Mouse (Mus musculus) stomach, postnatal 0 days (tissue): ENCODE results near the gene BC005624. TPM values are rescaled to one million over a fixed set of nuclear protein-coding genes. Genes with fewer than 3 reads are reported as not detected.

Source experiments
- ATAC-seq: fragments of 200-750 bp; cut with Nextera tagmentation; 2 replicates; pipeline ENCODE4 v1.8.0; 2017; ENCODE audit not compliant: low FRiP score, low TSS enrichment
- DNase-seq: peaks from one replicate; pipeline ENCODE4 v3.0.0-alpha.2; 2016; ENCODE audit warnings: low spot score
- H3K27ac ChIP-seq: fragments of 300-500 bp; sonication (generic); replicated peaks from 2 replicates; pipeline ENCODE4 v1.5.1; 2014; ENCODE audit warnings: mild to moderate bottlenecking, control low read depth
- H3K27me3 ChIP-seq: fragments of 300-500 bp; sonication (generic); 2 replicates; pipeline ENCODE4 v1.6.1; 2014; ENCODE audit warnings: low read length; ENCODE audit not compliant: control insufficient read depth, insufficient read depth
- H3K36me3 ChIP-seq: fragments of 300-500 bp; sonication (generic); 2 replicates; pipeline ENCODE4 v1.6.1; 2014; ENCODE audit warnings: low read length, mixed read lengths; ENCODE audit not compliant: control insufficient read depth, insufficient read depth
- H3K4me1 ChIP-seq: fragments of 300-500 bp; sonication (generic); replicated peaks from 2 replicates; pipeline ENCODE4 v1.6.1; 2014; ENCODE audit warnings: antibody characterized with exemption; ENCODE audit not compliant: control insufficient read depth, insufficient read depth
- H3K4me2 ChIP-seq: fragments of 300-500 bp; sonication (generic); replicated peaks from 2 replicates; pipeline ENCODE4 v1.6.1; 2014; ENCODE audit warnings: low read depth, mild to moderate bottlenecking, control low read depth, moderate library complexity
- H3K4me3 ChIP-seq: fragments of 300-500 bp; sonication (generic); 2 replicates; pipeline ENCODE4 v1.5.1; 2014; ENCODE audit warnings: low read depth, low read length, control low read depth
- H3K9ac ChIP-seq: fragments of 300-500 bp; sonication (generic); 2 replicates; pipeline ENCODE4 v1.6.1; 2014; ENCODE audit warnings: mild to moderate bottlenecking, low read length, control low read depth, mixed read lengths
- H3K9me3 ChIP-seq: fragments of 300-500 bp; sonication (generic); 2 replicates; pipeline ENCODE4 v1.6.1; 2016; ENCODE audit warnings: low read length; ENCODE audit not compliant: control insufficient read depth
- CTCF ChIP-seq: IDR thresholded peaks from 2 replicates; pipeline ENCODE4 v1.5.1; 2016; ENCODE audit warnings: antibody characterized with exemption, low read depth, mild to moderate bottlenecking, moderate library complexity
- EP300 ChIP-seq: optimal IDR thresholded peaks from 2 replicates; pipeline ENCODE3; 2016; ENCODE audit warnings: antibody characterized with exemption
- WGBS: fragments of 180-500 bp; shearing (Covaris S2); extraction: QIAGEN DNeasy Blood & Tissue Kit; methylation state at CpG from one replicate; pipeline ENCODE4 v1.1.7; 2014; 5-methylcytosine and 5-hydroxymethylcytosine counted together
- polyA plus RNA-seq: library from polyadenylated mRNA; unstranded; fragments of >200 nt; fragmentation: Nextera tagmentation; extraction: Ambion mirVana; gene quantifications from 2 replicates; pipeline ENCODE4 v1.2.1, GENCODE M21; 2015

BC005624 gene
- polyA plus RNA-seq, 1 experiment from 2014 or later = 29.5 TPM

- TF ChIP-seq EP300 = no peak
Measured at GRCm38 (mm10) chr2:30965627-30966026, 16.4 kb downstream of the BC005624 start.

GRCm38 (mm10) chr2:30962570-30963254 lies 19.3 kb downstream of the BC005624 start:
- no peak for DNase-seq
- WGBS = 80% methylated on average over 11 of the region's 11 CpGs
- Histone ChIP-seq H3K36me3 (peaks cover 38% of the 10 kb centered on the region), H3K9ac (no peak overlapping the region), H3K4me2 (no peak overlapping the region), H3K4me1 (0 out of 2 replicates have a peak, but pooled peaks cover 9% of the 10 kb centered on the region), H3K27ac (no peak overlapping the region), H3K4me3 (no peak overlapping the region), H3K9me3 (no peaks in the 10 kb centered on the region), H3K27me3 (no peaks in the 10 kb centered on the region)
- no peak for ATAC-seq
- no peak for TF ChIP-seq EP300
- no peak for TF ChIP-seq CTCF

More at GRCm38 (mm10) chr2:30965627-30966026, 16.4 kb downstream of the BC005624 start:
- peaks cover 24% of the 10 kb centered on the region for H3K36me3 ChIP-seq
- H3K4me1 ChIP-seq = 0 out of 2 replicates have a peak, but pooled peaks cover 9% of the 10 kb centered on the region
- WGBS = 87% methylated on average over 8 of the region's 8 CpGs
- no peak overlapping the region for H3K4me3 ChIP-seq
- no peak overlapping the region for H3K27ac ChIP-seq
- ATAC-seq (no peak), DNase-seq (no peak)
- H3K9ac ChIP-seq = no peak overlapping the region
- no peak overlapping the region for H3K4me2 ChIP-seq
- no peaks in the 10 kb centered on the region for H3K27me3 ChIP-seq
- H3K9me3 ChIP-seq = no peaks in the 10 kb centered on the region

- H3K4me3 ChIP-seq = no peak overlapping the region
- peaks cover 48% of the 10 kb centered on the region for H3K36me3 ChIP-seq
- DNase-seq (no peak), ATAC-seq (no peak)
- no peaks in the 10 kb centered on the region for H3K4me1 ChIP-seq
- no peak overlapping the region for H3K4me2 ChIP-seq
- 43% methylated on average over 5 of the region's 5 CpGs for WGBS
- TF ChIP-seq EP300 = no peak
- no peak for TF ChIP-seq CTCF
- no peaks in the 10 kb centered on the region for H3K27me3 ChIP-seq
- H3K9me3 ChIP-seq = no peaks in the 10 kb centered on the region
- H3K27ac ChIP-seq = no peak overlapping the region
- no peak overlapping the region for H3K9ac ChIP-seq
Measured at GRCm38 (mm10) chr2:30959856-30960255, 22.1 kb downstream of the BC005624 start.

- H3K9me3 ChIP-seq = no peaks in the 10 kb centered on the region
- no peak overlapping the region for H3K4me2 ChIP-seq
- no peak overlapping the region for H3K27ac ChIP-seq
- peaks cover 3% of the 10 kb centered on the region; the same call in 1 of the 2 replicates for H3K4me1 ChIP-seq
- peaks cover 48% of the 10 kb centered on the region for H3K36me3 ChIP-seq
- TF ChIP-seq EP300 (no peak), CTCF (no peak)
- H3K9ac ChIP-seq = no peak overlapping the region
- no peak for DNase-seq
- 74% methylated on average over 14 of the region's 14 CpGs for WGBS
- H3K4me3 ChIP-seq = no peak overlapping the region
- peak; percentile 40; the same call in 1 of the 2 replicates for ATAC-seq
- H3K27me3 ChIP-seq = no peaks in the 10 kb centered on the region
Measured at GRCm38 (mm10) chr2:30958726-30959125, 23.3 kb downstream of the BC005624 start.

GRCm38 (mm10) chr2:30957511-30957910 lies 24.5 kb downstream of the BC005624 start:
- TF ChIP-seq CTCF (no peak), EP300 (no peak)

GRCm38 (mm10) chr2:30954797-30955196 lies 27.2 kb downstream of the BC005624 start:
- DNase-seq = no peak
- Histone ChIP-seq H3K4me1 (peaks cover 5% of the 10 kb centered on the region; the same call in 1 of the 2 replicates), H3K9ac (no peak overlapping the region), H3K27me3 (no peaks in the 10 kb centered on the region), H3K4me3 (no peak overlapping the region), H3K36me3 (peaks cover 24% of the 10 kb centered on the region), H3K27ac (no peak overlapping the region), H3K9me3 (no peaks in the 10 kb centered on the region), H3K4me2 (peak overlapping the region; percentile 20; the same call in 1 of the 2 replicates)
- 53% methylated on average over 6 of the region's 6 CpGs for WGBS
- ATAC-seq = no peak
- peak; percentile 32; the same call in 1 of the 2 replicates for TF ChIP-seq CTCF
- no peak for TF ChIP-seq EP300

More at GRCm38 (mm10) chr2:30957511-30957910, 24.5 kb downstream of the BC005624 start:
- DNase-seq (no peak), ATAC-seq (no peak)
- H3K27ac ChIP-seq = no peak overlapping the region
- H3K9me3 ChIP-seq = no peaks in the 10 kb centered on the region
- peaks cover 38% of the 10 kb centered on the region for H3K36me3 ChIP-seq
- H3K4me2 ChIP-seq = no peak overlapping the region
- H3K27me3 ChIP-seq = no peaks in the 10 kb centered on the region
- H3K4me1 ChIP-seq = peaks cover 5% of the 10 kb centered on the region; the same call in 1 of the 2 replicates
- no peak overlapping the region for H3K4me3 ChIP-seq
- 75% methylated on average over 4 of the region's 4 CpGs for WGBS
- no peak overlapping the region for H3K9ac ChIP-seq
